Mouse (Mus musculus): ENCODE measurements at regions not wholly inside any gene's neighbourhood (a gene's known extent, or its start where the extent isn't known, plus 50 kb on each side); places are given as distances from the start of the nearest gene placed in this dataset.

DNA sequence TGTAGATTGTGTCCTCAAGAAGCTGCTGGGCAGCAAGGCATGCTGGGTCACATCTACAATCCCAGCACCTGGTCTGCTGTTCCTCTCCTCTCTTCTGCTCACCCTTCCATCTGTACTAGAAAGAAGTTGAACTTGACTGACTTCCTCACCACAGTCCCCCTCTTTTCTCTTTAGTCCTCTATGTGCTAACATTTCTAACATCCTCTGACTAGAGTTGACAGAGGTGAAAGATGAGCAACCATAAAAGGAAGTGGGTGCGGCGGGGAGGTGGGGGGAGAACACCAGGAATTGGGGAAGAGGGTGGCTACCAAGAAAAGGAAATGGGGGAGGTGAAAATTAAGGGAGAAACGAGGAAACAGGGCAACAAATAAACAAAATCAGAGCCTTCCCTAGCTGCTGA is 319.3 kb downstream of the Insc start:
- no peak for TF ChIP-seq CTCF (IDR thresholded peaks at IDR 0.05; ENCODE audit: low read depth, low read length)
- TF ChIP-seq EP300 (IDR thresholded peaks at IDR 0.05; ENCODE audit: insufficient read depth, low read depth, low read length) = no peak

All from ES-Bruce4 (cell line).